Mouse (Mus musculus): ENCODE measurements around the gene Man2a1.

GRCm38 (mm10) chr17:64666518-64666917 is 66.0 kb downstream of the Man2a1 start:
- TF ChIP-seq GATA1 (IDR thresholded peaks at IDR 0.05; ENCODE audit: borderline replicate concordance, low read length): no peak
- no peak for TF ChIP-seq FLI1 (IDR thresholded peaks at IDR 0.05; ENCODE audit: low read length)

All from megakaryocyte, embryonic 14.5 days (primary cell).